Mouse (Mus musculus) heart, adult 9 months (tissue): ENCODE data around the gene Cmc2.

Source experiments
- DNase-seq, 2 experiments: peaks; one replicate each; pipeline ENCODE4 v3.0.0; 2022; ENCODE audit warnings: low spot score in 2 of 2

Gene Cmc2

GRCm38 (mm10) chr8:116905836-116906235 is 15.4 kb downstream of the Cmc2 start:
- no peak for DNase-seq

GRCm38 (mm10) chr8:116905252-116905651 is 16.0 kb downstream of the Cmc2 start:
- no peak for DNase-seq

GRCm38 (mm10) chr8:116904736-116905135 is 16.5 kb downstream of the Cmc2 start:
- DNase-seq, result no peak

- DNase-seq, result peak in 1 of 2 experiments; percentile 4
Observed at GRCm38 (mm10) chr8:116895521-116895920, 25.7 kb downstream of the Cmc2 start.

- DNase-seq, result no peak
Observed at GRCm38 (mm10) chr8:116893938-116894337, 27.3 kb downstream of the Cmc2 start.

GRCm38 (mm10) chr8:116892636-116893035 is 28.6 kb downstream of the Cmc2 start:
- no peak for DNase-seq

GRCm38 (mm10) chr8:116892130-116892529 is 29.1 kb downstream of the Cmc2 start:
- DNase-seq, result no peak

GRCm38 (mm10) chr8:116891446-116891845 is 29.8 kb downstream of the Cmc2 start:
- DNase-seq, result no peak

GRCm38 (mm10) chr8:116887813-116888212 is 33.4 kb downstream of the Cmc2 start:
- no peak for DNase-seq

GRCm38 (mm10) chr8:116881396-116881795 is 39.9 kb downstream of the Cmc2 start:
- DNase-seq, result no peak

GRCm38 (mm10) chr8:116875798-116876450 is 45.3 kb downstream of the Cmc2 start:
- no peak for DNase-seq

- no peak for DNase-seq
Observed at GRCm38 (mm10) chr8:116873986-116874385, 47.3 kb downstream of the Cmc2 start.

- DNase-seq, result no peak
Observed at GRCm38 (mm10) chr8:116873586-116873985, 47.7 kb downstream of the Cmc2 start.

GRCm38 (mm10) chr8:116872761-116873342 is 48.4 kb downstream of the Cmc2 start:
- DNase-seq, result no peak

- peak in 1 of 2 experiments; percentile 6 for DNase-seq
Observed at GRCm38 (mm10) chr8:116868699-116869098, 52.6 kb downstream of the Cmc2 start.

- no peak for DNase-seq
Observed at GRCm38 (mm10) chr8:116867321-116867720, 53.9 kb downstream of the Cmc2 start.

GRCm38 (mm10) chr8:116866118-116866903 is 54.9 kb downstream of the Cmc2 start:
- no peak for DNase-seq

GRCm38 (mm10) chr8:116864514-116864913 is 56.7 kb downstream of the Cmc2 start:
- no peak for DNase-seq

GRCm38 (mm10) chr8:116864022-116864387 is 57.2 kb downstream of the Cmc2 start:
- DNase-seq, result no peak

- peak; percentile 80 for DNase-seq
Observed at GRCm38 (mm10) chr8:116863357-116864021, 57.8 kb downstream of the Cmc2 start.

- no peak for DNase-seq
Observed at GRCm38 (mm10) chr8:116862191-116862590, 59.1 kb downstream of the Cmc2 start.

GRCm38 (mm10) chr8:116852042-116852441 is 69.2 kb downstream of the Cmc2 start:
- DNase-seq, result no peak
